Mouse (Mus musculus): Measurements from ENCODE around the gene Cnih4. TPM values are rescaled to one million over a fixed set of nuclear protein-coding genes. Genes with fewer than 3 reads are reported as not detected.
A peak's percentile ranks its signal among the peaks of the same experiment; 100 is the strongest.

Cnih4 gene
- total RNA-seq, 1 experiment from 2014 or later: 110 TPM

GRCm38 (mm10) chr1:181210147-181210546 is 65.7 kb downstream of the Cnih4 start:
- ATAC-seq (replicated peaks; ENCODE audit: insufficient number of reproducible peaks, low FRiP score, low TSS enrichment, poor library complexity, severe bottlenecking): no peak

GRCm38 (mm10) chr1:181210601-181211402 is 66.3 kb downstream of the Cnih4 start:
- ATAC-seq (replicated peaks; ENCODE audit: insufficient number of reproducible peaks, low FRiP score, low TSS enrichment, poor library complexity, severe bottlenecking): peak; percentile 24

GRCm38 (mm10) chr1:181211403-181211919 is 67.0 kb downstream of the Cnih4 start:
- ATAC-seq (replicated peaks; ENCODE audit: insufficient number of reproducible peaks, low FRiP score, low TSS enrichment, poor library complexity, severe bottlenecking): no peak

GRCm38 (mm10) chr1:181211920-181212633 is 67.6 kb downstream of the Cnih4 start, which contains the start of gene Wdr26:
Wdr26 (minus strand) TSS chr1:181212001.
- peak; percentile 90 for ATAC-seq (replicated peaks; ENCODE audit: insufficient number of reproducible peaks, low FRiP score, low TSS enrichment, poor library complexity, severe bottlenecking)

GRCm38 (mm10) chr1:181214296-181215035 is 70.0 kb downstream of the Cnih4 start:
- ATAC-seq (replicated peaks; ENCODE audit: insufficient number of reproducible peaks, low FRiP score, low TSS enrichment, poor library complexity, severe bottlenecking): no peak

- ATAC-seq (replicated peaks; ENCODE audit: insufficient number of reproducible peaks, low FRiP score, low TSS enrichment, poor library complexity, severe bottlenecking): no peak
These were observed 71.8 kb downstream of the Cnih4 start for GRCm38 (mm10) chr1:181216315-181216714.

Other genes starting within 250 kb of the Cnih4 start
- gene Pycr2, start 240.4 kb upstream of the Cnih4 start, total RNA-seq (2017): 12.9 to 16.2 TPM (median 14.3 TPM) in 3 replicates
- gene Lefty1, start 209.7 kb upstream of the Cnih4 start, total RNA-seq (2017): not detected in 3 replicates
- 15.0 to 24.1 TPM (median 17.4 TPM) in 3 replicates for gene Tmem63a, start 202.3 kb upstream of the Cnih4 start, total RNA-seq (2017)
- 7.0 to 10.9 TPM (median 8.9 TPM) in 3 replicates for gene Ephx1, start 123.8 kb upstream of the Cnih4 start, total RNA-seq (2017)
- gene 9130409I23Rik, start 93.5 kb upstream of the Cnih4 start, total RNA-seq (2017): not detected in 3 replicates
- gene Nvl, start 489 bp upstream of the Cnih4 start, total RNA-seq (2017): 14.4 to 23.4 TPM (median 16.9 TPM) in 3 replicates
- gene Wdr26, start 67.3 kb downstream of the Cnih4 start, total RNA-seq (2017): 228 to 273 TPM (median 242 TPM) in 3 replicates
- 0.53 TPM in 1 of 3 replicates, not detected in the others for gene Cnih3, start 207.9 kb downstream of the Cnih4 start, total RNA-seq (2017)

Data from monocyte, adult 5-6 weeks (primary cell).